Mouse (Mus musculus) CH12.LX (cell line): ENCODE results near the gene Alcam. TPM values are rescaled to one million over a fixed set of nuclear protein-coding genes. Genes with fewer than 3 reads are reported as not detected.

Experiments
- DNase-seq: peaks from one replicate; pipeline ENCODE4 v3.0.0-alpha.2; 2013; ENCODE audit errors: extremely low read depth
- H3K27ac ChIP-seq: 2 replicates; pipeline ENCODE4 v1.5.1; 2012; ENCODE audit warnings: low read depth, mild to moderate bottlenecking, control low read depth, moderate library complexity; ENCODE audit not compliant: insufficient read depth
- H3K27me3 ChIP-seq: replicated peaks from 2 replicates; pipeline ENCODE3; 2012; ENCODE audit warnings: inconsistent platforms
- H3K36me3 ChIP-seq, 2 experiments: replicated peaks in 1 of 2; 2 replicates each; pipeline versions ENCODE3 to v1.6.1; 2012; ENCODE audit warnings: inconsistent platforms in 1 of 2, low read length in 1 of 2, mild to moderate bottlenecking in 1 of 2, mixed read lengths in 1 of 2, moderate library complexity in 1 of 2; ENCODE audit not compliant: control insufficient read depth in 1 of 2, insufficient read depth in 1 of 2
- H3K4me1 ChIP-seq, 2 experiments: 2 replicates each; pipeline ENCODE4 v1.6.1; 2012; ENCODE audit warnings: inconsistent platforms in 1 of 2, moderate library complexity in 1 of 2; ENCODE audit not compliant: insufficient read depth in 2 of 2, control insufficient read depth in 1 of 2
- H3K4me2 ChIP-seq: 2 replicates; pipeline ENCODE4 v1.6.1; 2012; ENCODE audit warnings: low read depth, mild to moderate bottlenecking, control low read depth; ENCODE audit not compliant: poor library complexity, insufficient read depth, severe bottlenecking
- H3K4me3 ChIP-seq, 3 experiments: fragments of 150-350 bp in 1 of 3; sonication (generic) in 1 of 3; replicated peaks in 1 of 3; 2 replicates each; pipeline versions ENCODE3 to v1.5.1; 2011 to 2012; ENCODE audit warnings: low read depth in 2 of 3, low read length in 2 of 3, mild to moderate bottlenecking in 2 of 3, moderate library complexity in 2 of 3, control low read depth in 1 of 3, improper control_type of control experiment in 1 of 3, inconsistent platforms in 1 of 3, mixed read lengths in 1 of 3; ENCODE audit not compliant: poor library complexity in 1 of 3
- H3K79me2 ChIP-seq: replicated peaks from 2 replicates; pipeline ENCODE4 v1.6.1; 2012; ENCODE audit warnings: mild to moderate bottlenecking, moderate library complexity; ENCODE audit not compliant: control insufficient read depth, poor library complexity, insufficient read depth, severe bottlenecking; ENCODE audit errors: extremely low read depth
- H3K9ac ChIP-seq: 2 replicates; pipeline ENCODE4 v1.6.1; 2012; ENCODE audit warnings: low read depth, mild to moderate bottlenecking, control low read depth, moderate library complexity; ENCODE audit not compliant: insufficient read depth
- H3K9me3 ChIP-seq: replicated peaks from 2 replicates; pipeline ENCODE3; 2012; ENCODE audit warnings: low read length, inconsistent platforms, mixed read lengths
- BHLHE40 ChIP-seq: IDR thresholded peaks from 2 replicates; pipeline ENCODE4 v1.6.1; 2011; ENCODE audit warnings: mild to moderate bottlenecking, low read depth, low read length, improper control_type of control experiment
- CHD1 ChIP-seq: IDR thresholded peaks from 2 replicates; pipeline ENCODE4 v1.6.1; 2012; ENCODE audit warnings: low read depth, low read length, improper control_type of control experiment, inconsistent platforms
- CHD2 ChIP-seq: IDR thresholded peaks from 2 replicates; pipeline ENCODE4 v1.6.1; 2011; ENCODE audit warnings: low read length, improper control_type of control experiment
- CTCF ChIP-seq, 2 experiments: IDR thresholded peaks in 1 of 2; conservative IDR thresholded peaks in 1 of 2; 2 replicates each; pipeline ENCODE4 v1.5.1; 2011 to 2012; ENCODE audit warnings: low read depth in 2 of 2, low read length in 2 of 2, improper control_type of control experiment in 1 of 2, inconsistent platforms in 1 of 2, mild to moderate bottlenecking in 1 of 2, moderate library complexity in 1 of 2
- E2F4 ChIP-seq: IDR thresholded peaks from 2 replicates; pipeline ENCODE4 v1.6.1; 2011; ENCODE audit warnings: low read depth, low read length, improper control_type of control experiment; ENCODE audit not compliant: insufficient replicate concordance
- ELF1 ChIP-seq: IDR thresholded peaks from 2 replicates; pipeline ENCODE4 v1.6.1; 2014; ENCODE audit warnings: low read depth, mild to moderate bottlenecking, inconsistent platforms, low read length, improper control_type of control experiment
- ETS1 ChIP-seq: conservative IDR thresholded peaks from 2 replicates; pipeline ENCODE4 v1.6.1; 2012; ENCODE audit warnings: low read depth, mild to moderate bottlenecking, inconsistent platforms, low read length, improper control_type of control experiment, moderate library complexity
- JUN ChIP-seq: IDR thresholded peaks from 2 replicates; pipeline ENCODE4 v1.6.1; 2011; ENCODE audit warnings: low read depth, mild to moderate bottlenecking, low read length, improper control_type of control experiment, moderate library complexity; ENCODE audit not compliant: insufficient read depth
- KAT2A ChIP-seq: IDR thresholded peaks from 2 replicates; pipeline ENCODE4 v1.6.1; 2012; ENCODE audit warnings: low read length, improper control_type of control experiment, inconsistent platforms; ENCODE audit not compliant: insufficient replicate concordance
- MAX ChIP-seq: IDR thresholded peaks from 2 replicates; pipeline ENCODE4 v1.6.1; 2011; ENCODE audit warnings: low read length, improper control_type of control experiment
- MAZ ChIP-seq: IDR thresholded peaks from 2 replicates; pipeline ENCODE4 v1.6.1; 2012; ENCODE audit warnings: low read depth, mild to moderate bottlenecking, inconsistent platforms, low read length, improper control_type of control experiment, moderate library complexity
- MEF2A ChIP-seq: IDR thresholded peaks from 2 replicates; pipeline ENCODE4 v1.6.1; 2014; ENCODE audit warnings: low read depth, mild to moderate bottlenecking, inconsistent platforms, low read length, improper control_type of control experiment, borderline replicate concordance
- NELFE ChIP-seq: IDR thresholded peaks from 2 replicates; pipeline ENCODE4 v1.6.1; 2011; ENCODE audit warnings: low read depth, low read length, improper control_type of control experiment
- PAX5 ChIP-seq: IDR thresholded peaks from 2 replicates; pipeline ENCODE4 v1.6.1; 2012; ENCODE audit warnings: low read length, inconsistent platforms, mixed read lengths
- POLR2A ChIP-seq: IDR thresholded peaks from 2 replicates; pipeline ENCODE4 v1.6.1; 2011; ENCODE audit warnings: low read depth, mild to moderate bottlenecking, improper control_type of control experiment, low read length
- POLR2AphosphoS2 ChIP-seq: IDR thresholded peaks from 2 replicates; pipeline ENCODE4 v1.6.1; 2011; ENCODE audit warnings: low read depth, low read length, improper control_type of control experiment
- RAD21 ChIP-seq: IDR thresholded peaks from 2 replicates; pipeline ENCODE4 v1.6.1; 2011; ENCODE audit warnings: low read depth, mild to moderate bottlenecking, low read length, improper control_type of control experiment, moderate library complexity
- RCOR1 ChIP-seq: conservative IDR thresholded peaks from 2 replicates; pipeline ENCODE4 v1.6.1; 2012; ENCODE audit warnings: low read depth, mild to moderate bottlenecking, inconsistent platforms, low read length, improper control_type of control experiment
- SMC3 ChIP-seq: IDR thresholded peaks from 2 replicates; pipeline ENCODE4 v1.6.1; 2011; ENCODE audit warnings: low read depth, low read length, improper control_type of control experiment
- TBP ChIP-seq: conservative IDR thresholded peaks from 2 replicates; pipeline ENCODE4 v1.6.1; 2011; ENCODE audit warnings: low read depth, low read length, improper control_type of control experiment
- UBTF ChIP-seq: IDR thresholded peaks from 2 replicates; pipeline ENCODE4 v1.6.1; 2012; ENCODE audit warnings: low read depth, mild to moderate bottlenecking, inconsistent platforms, low read length, improper control_type of control experiment, moderate library complexity
- USF1 ChIP-seq: IDR thresholded peaks from 2 replicates; pipeline ENCODE4 v1.6.1; 2014; ENCODE audit warnings: low read depth, mild to moderate bottlenecking, inconsistent platforms, low read length, improper control_type of control experiment
- USF2 ChIP-seq: conservative IDR thresholded peaks from 2 replicates; pipeline ENCODE4 v1.6.1; 2011; ENCODE audit warnings: low read depth, low read length, improper control_type of control experiment
- ZC3H11A ChIP-seq: IDR thresholded peaks from 2 replicates; pipeline ENCODE4 v1.6.1; 2012; ENCODE audit warnings: low read depth, mild to moderate bottlenecking, inconsistent platforms, low read length, improper control_type of control experiment
- dilution Hi-C: fragments of 300-500 bp; cut with MboI; formaldehyde crosslinking; loops from 2 replicates; pipeline ENCODE4 v1.14.3; 2020; ENCODE audit warnings: low sequenced_read_pairs; ENCODE audit not compliant: extremely low pct_unique_long_range_greater_than_20kb, extremely low pct_ligation_motif_present
- in situ Hi-C: fragments of 300-500 bp; cut with MboI; formaldehyde crosslinking; loops from 3 replicates; pipeline ENCODE4 v1.14.3; 2019; ENCODE audit warnings: low sequenced_read_pairs, low pct_ligation_motif_present, low pct_unique_long_range_greater_than_20kb, mixed read lengths
- polyA plus RNA-seq: library from polyadenylated mRNA; unstranded; fragments of >175 nt; gene quantifications from 2 replicates; pipeline ENCODE4 v1.2.1, GENCODE M21; 2012; ENCODE audit warnings: low read depth; ENCODE audit not compliant: insufficient read length
- total RNA-seq, 2 experiments: library from RNA; depleted of rRNA; stranded (reverse); fragments of 300-350 nt in 1 of 2; fragments of >200 nt in 1 of 2; gene quantifications; 2 replicates each; pipeline ENCODE4 v1.2.3; 2012 to 2014

Gene Alcam
- total and polyA plus RNA-seq, 3 experiments, result 26.3 to 56.7 (median 54.6) TPM

GRCm38 (mm10) chr16:52229446-52229845 lies 224.4 kb downstream of the Alcam start:
- no peak overlapping the region for H3K27ac ChIP-seq
- in situ Hi-C loops (loop anchor here (10.0 kb wide), 1 partner anchor 225 kb away; the partner anchor contains the start of gene Alcam), dilution Hi-C loops (no loop called here)
- no peaks in the 10 kb centered on the region for H3K27me3 ChIP-seq
- H3K4me3 ChIP-seq, result no peak overlapping the region
- no peaks in the 10 kb centered on the region for H3K4me1 ChIP-seq
- DNase-seq, result no peak
- no peaks in the 10 kb centered on the region for H3K36me3 ChIP-seq
- no peak overlapping the region for H3K4me2 ChIP-seq
- H3K79me2 ChIP-seq, result no peaks in the 10 kb centered on the region
- TF ChIP-seq CHD2, result no peak
- no peak for TF ChIP-seq MAZ
- TF ChIP-seq CHD1, result no peak
- no peak for TF ChIP-seq KAT2A
- TF ChIP-seq ETS1, result no peak
- TF ChIP-seq RCOR1, result no peak
- no peak for TF ChIP-seq ELF1
- no peak for TF ChIP-seq USF2
- H3K9me3 ChIP-seq, result no peaks in the 10 kb centered on the region
- H3K9ac ChIP-seq, result no peak overlapping the region

GRCm38 (mm10) chr16:52222896-52223295 lies 231.0 kb downstream of the Alcam start:
- Histone ChIP-seq H3K4me1 (peaks cover 4 to 12% of the 10 kb centered on the region in 2 experiments; a peak in 2 of 4 replicates), H3K27me3 (no peaks in the 10 kb centered on the region), H3K4me2 (no peak overlapping the region), H3K36me3 (no peaks in the 10 kb centered on the region), H3K4me3 (no peak overlapping the region), H3K9me3 (no peaks in the 10 kb centered on the region), H3K27ac (no peak overlapping the region), H3K79me2 (no peaks in the 10 kb centered on the region), H3K9ac (no peak overlapping the region)
- TF ChIP-seq MEF2A, result peak; percentile 82
- peak; percentile 49; the same call in 1 of the 2 replicates for TF ChIP-seq JUN
- no peak for TF ChIP-seq CTCF (conservative IDR thresholded peaks at IDR 0.05 in 1 of 2, IDR thresholded peaks at IDR 0.05 in 1 of 2; ENCODE audit: low read depth in 2 of 2, low read length in 2 of 2)
- dilution Hi-C loops, result no loop called here
- in situ Hi-C loops, result loop anchor here (10.0 to 25.0 kb wide), 3 partner anchors 232 to 1014 kb away; partner anchors contain the start of gene Alcam
- peak; percentile 11 for DNase-seq

DNA sequence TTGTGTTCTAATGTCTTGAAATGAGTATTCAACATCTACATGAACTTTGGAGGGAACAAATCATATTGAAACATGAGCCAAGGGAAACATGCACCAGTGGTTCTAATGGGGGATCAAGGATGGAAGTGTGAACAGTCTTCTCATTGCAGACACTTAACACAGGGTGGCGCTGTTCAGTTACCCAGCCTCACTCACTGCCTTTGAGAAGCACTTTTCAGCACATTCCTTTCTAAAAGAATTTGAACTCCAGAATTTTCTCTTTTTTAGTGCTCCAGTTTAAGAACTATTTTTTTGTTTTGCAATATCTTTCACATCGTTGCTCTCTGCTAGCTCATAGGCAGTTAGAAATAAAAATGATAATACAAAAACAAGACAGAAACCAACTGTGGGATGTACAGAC lies 234.8 kb downstream of the Alcam start:
- H3K27me3 ChIP-seq, result no peaks in the 10 kb centered on the region
- 0 out of 2 replicates have a peak overlapping the region, but pooled peaks have one; percentile 50 for H3K4me2 ChIP-seq
- no peaks in the 10 kb centered on the region for H3K79me2 ChIP-seq
- H3K4me1 ChIP-seq, result peaks cover 4 to 13% of the 10 kb centered on the region in 2 experiments; a peak in 2 of 4 replicates
- no peaks in the 10 kb centered on the region for H3K36me3 ChIP-seq
- dilution Hi-C loops (no loop called here), in situ Hi-C loops (loop anchor here (25.0 kb wide), 2 partner anchors 907 to 1018 kb away; no protein-coding TSS in a partner anchor)
- H3K4me3 ChIP-seq, result no peak overlapping the region
- no peaks in the 10 kb centered on the region for H3K9me3 ChIP-seq
- DNase-seq, result peak; percentile 82
- no peak overlapping the region for H3K27ac ChIP-seq
- H3K9ac ChIP-seq, result no peak overlapping the region
- 0 out of 2 replicates have a peak, but pooled peaks have one; percentile 65 for TF ChIP-seq E2F4
- TF ChIP-seq SMC3, result peak; percentile 93
- TF ChIP-seq POLR2AphosphoS2, result no peak
- TF ChIP-seq UBTF, result no peak
- no peak for TF ChIP-seq JUN
- peak; percentile 85 for TF ChIP-seq ZC3H11A
- no peak for TF ChIP-seq POLR2A
- no peak for TF ChIP-seq USF1
- TF ChIP-seq ELF1, result no peak; the same call in 1 of the 2 replicates
- no peak; the same call in 1 of the 2 replicates for TF ChIP-seq NELFE
- TF ChIP-seq BHLHE40, result 0 out of 2 replicates have a peak, but pooled peaks have one; percentile 6
- no peak; the same call in none of the 2 replicates for TF ChIP-seq RAD21
- peak; percentile 40; the same call in 1 of the 2 replicates for TF ChIP-seq MEF2A
- TF ChIP-seq RCOR1, result no peak
- no peak for TF ChIP-seq PAX5
- no peak for TF ChIP-seq TBP
- TF ChIP-seq MAX, result no peak
- no peak for TF ChIP-seq MAZ
- no peak for TF ChIP-seq CHD1
- peak; percentile 95 to 96 for TF ChIP-seq CTCF (conservative IDR thresholded peaks at IDR 0.05 in 1 of 2, IDR thresholded peaks at IDR 0.05 in 1 of 2; ENCODE audit: low read depth in 2 of 2, low read length in 2 of 2)
